Mouse (Mus musculus): ENCODE data around the gene Atp5s.

Atp5s gene

DNA sequence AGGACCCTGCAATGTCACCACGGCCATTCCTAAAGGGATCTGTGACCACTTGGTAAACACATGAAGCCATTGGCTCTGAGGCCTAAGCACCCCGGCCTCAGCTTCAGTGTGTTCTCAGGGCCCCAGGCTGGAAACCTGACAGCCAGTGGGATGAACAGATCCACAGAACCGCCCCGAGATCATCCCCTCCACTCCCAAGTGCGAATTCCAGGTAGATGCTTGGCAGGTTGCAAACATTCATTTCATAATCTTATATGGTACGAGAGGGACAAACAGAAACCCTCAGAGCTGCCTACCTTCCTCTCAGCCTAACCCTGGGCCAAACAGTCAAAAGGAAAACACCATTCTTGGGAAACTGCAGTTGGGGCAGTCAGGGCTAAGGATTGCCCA, 52.6 kb downstream of the Atp5s start:
- DNase-seq (ENCODE audit: low spot score in 2 of 2), result no peak

DNA sequence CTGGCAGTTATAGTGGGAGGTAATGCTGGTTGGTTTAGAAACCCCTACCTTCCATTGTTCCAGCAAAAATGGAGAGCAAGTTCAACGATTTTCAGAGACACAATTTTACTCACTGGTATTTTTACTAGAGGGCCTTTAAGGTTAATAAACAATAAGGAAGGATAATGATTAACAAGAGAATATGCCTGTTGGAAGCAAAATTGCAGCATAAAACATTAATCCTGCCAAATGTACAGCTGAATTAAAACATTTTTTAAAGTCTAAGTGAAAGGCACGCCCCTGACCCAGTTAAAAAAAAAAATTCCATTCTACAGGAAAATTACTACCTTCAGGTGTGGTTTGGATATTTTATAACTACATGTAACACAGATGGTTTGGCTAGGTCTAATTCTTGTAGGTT, 53.2 kb downstream of the Atp5s start:
- no peak for DNase-seq (ENCODE audit: low spot score in 2 of 2)

DNA sequence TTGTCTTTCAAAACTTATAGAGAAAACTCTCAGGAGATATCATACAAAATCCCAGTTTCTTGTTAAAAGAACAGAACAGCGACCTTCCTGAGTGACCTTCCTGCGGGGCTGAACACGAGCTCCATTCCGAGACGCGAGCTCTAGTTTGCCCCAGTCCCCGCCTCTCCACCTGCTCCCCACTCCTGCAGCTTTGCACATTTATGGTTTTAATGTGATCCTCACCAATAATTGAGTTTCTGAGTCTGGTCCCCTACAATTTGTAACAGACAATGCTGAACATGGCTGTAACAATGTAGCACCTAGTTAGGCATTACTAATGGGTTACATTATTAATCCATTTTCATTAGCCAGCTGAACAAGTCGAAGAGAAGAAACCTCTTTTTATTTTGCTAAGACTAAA, 56.7 kb downstream of the Atp5s start:
- no peak for DNase-seq (ENCODE audit: low spot score in 2 of 2)

- DNase-seq (ENCODE audit: low spot score in 2 of 2), result peak in 1 of 2 experiments; percentile 31
Observed at GRCm38 (mm10) chr12:69781935-69782650, 57.3 kb downstream of the Atp5s start.

GRCm38 (mm10) chr12:69783247-69784025, 58.7 kb downstream of the Atp5s start:
- DNase-seq (ENCODE audit: low spot score in 2 of 2), result peak in 1 of 2 experiments; percentile 49

- DNase-seq (ENCODE audit: low spot score in 2 of 2), result no peak
Observed at GRCm38 (mm10) chr12:69785471-69785870, 60.7 kb downstream of the Atp5s start.

GRCm38 (mm10) chr12:69788380-69788779, 63.6 kb downstream of the Atp5s start:
- DNase-seq (ENCODE audit: low spot score in 2 of 2), result no peak

- DNase-seq (ENCODE audit: low spot score in 2 of 2), result no peak
Observed at GRCm38 (mm10) chr12:69789766-69790529, 65.2 kb downstream of the Atp5s start.

- peak; percentile 73 to 76 for DNase-seq (ENCODE audit: low spot score in 2 of 2)
Observed at GRCm38 (mm10) chr12:69790530-69791505, 66.1 kb downstream of the Atp5s start, which contains the start of gene Cdkl1. Gene Cdkl1, minus strand, starts transcription at chr12:69791267.
